Mouse (Mus musculus): Measurements from ENCODE around the gene Slc6a6. TPM values are rescaled to one million over a fixed set of nuclear protein-coding genes. Genes with fewer than 3 reads are reported as not detected.
A peak's percentile ranks its signal among the peaks of the same experiment; 100 is the strongest.

The Slc6a6 gene
- total and polyA plus RNA-seq, 2 experiments, result 34.8 to 96.5 TPM

DNA sequence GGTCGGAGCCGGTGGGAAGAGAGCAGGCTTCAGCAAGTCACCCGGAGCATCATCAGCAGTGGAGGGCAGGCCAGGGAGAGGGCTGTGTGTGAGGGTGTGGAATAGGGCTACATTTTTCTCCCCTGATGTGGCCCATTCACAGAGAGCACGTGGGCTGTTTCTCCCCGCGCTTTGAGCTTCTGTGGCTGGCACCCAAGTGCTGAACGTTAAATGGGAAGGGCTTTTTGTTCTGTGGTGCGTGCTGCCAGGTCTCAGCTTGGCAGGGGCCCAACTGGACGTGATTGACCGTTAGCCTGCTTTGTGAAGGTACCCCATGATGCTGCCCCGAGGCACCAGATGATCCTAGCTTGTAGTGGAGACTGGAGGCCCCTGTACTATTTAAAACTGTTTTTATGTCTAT is 48.3 kb downstream of the Slc6a6 start:
- peaks cover 18% of the 10 kb centered on the region for H3K36me3 ChIP-seq (ENCODE audit: control insufficient read depth, insufficient read depth, low read length)
- no peaks in the 10 kb centered on the region for H3K27me3 ChIP-seq (ENCODE audit: control insufficient read depth, insufficient read depth, low read length)
- WGBS, result 66% methylated on average over 11 of the region's 11 CpGs
- peak; percentile 48 for DNase-seq (ENCODE audit: extremely low read depth, low read depth, low spot score)
- no peak overlapping the region for H3K9ac ChIP-seq (ENCODE audit: low read depth, low read length)
- no peak overlapping the region for H3K4me3 ChIP-seq (ENCODE audit: insufficient read depth, low read depth, low read length)
- H3K79me2 ChIP-seq (ENCODE audit: control insufficient read depth, insufficient read depth, low read length), result no peaks in the 10 kb centered on the region
- TF ChIP-seq CTCF (IDR thresholded peaks at IDR 0.05; ENCODE audit: low read depth, low read length), result no peak
- no peak for TF ChIP-seq POLR2A (IDR thresholded peaks at IDR 0.05; ENCODE audit: extremely low read depth, insufficient read depth, low read length)
- H3K27ac ChIP-seq (replicated peaks; ENCODE audit: insufficient read depth, low read depth, low read length), result no peak overlapping the region
- no peaks in the 10 kb centered on the region for H3K4me1 ChIP-seq (ENCODE audit: control insufficient read depth, insufficient read depth, low read length)

DNA sequence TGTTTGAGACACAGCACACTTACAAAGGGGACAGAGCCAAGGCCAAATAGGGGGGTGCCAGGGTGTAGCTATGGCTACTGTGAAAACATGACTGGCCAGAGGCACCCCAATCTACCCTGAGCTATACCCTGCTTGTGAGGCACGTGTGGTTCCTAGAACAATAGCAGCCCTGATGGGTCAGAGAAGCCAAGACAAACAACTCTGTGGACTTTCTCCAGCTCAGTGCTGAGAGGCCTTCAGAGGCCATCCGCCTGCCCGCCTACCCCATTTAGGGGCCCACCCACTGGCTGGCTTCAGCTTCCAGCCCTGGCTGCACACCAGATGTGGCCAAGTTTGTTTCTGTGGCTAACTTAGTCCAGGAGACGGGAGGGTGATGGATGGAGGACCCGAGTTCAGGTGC is 52.6 kb downstream of the Slc6a6 start:
- H3K27ac ChIP-seq (replicated peaks; ENCODE audit: insufficient read depth, low read depth, low read length), result no peak overlapping the region

DNA sequence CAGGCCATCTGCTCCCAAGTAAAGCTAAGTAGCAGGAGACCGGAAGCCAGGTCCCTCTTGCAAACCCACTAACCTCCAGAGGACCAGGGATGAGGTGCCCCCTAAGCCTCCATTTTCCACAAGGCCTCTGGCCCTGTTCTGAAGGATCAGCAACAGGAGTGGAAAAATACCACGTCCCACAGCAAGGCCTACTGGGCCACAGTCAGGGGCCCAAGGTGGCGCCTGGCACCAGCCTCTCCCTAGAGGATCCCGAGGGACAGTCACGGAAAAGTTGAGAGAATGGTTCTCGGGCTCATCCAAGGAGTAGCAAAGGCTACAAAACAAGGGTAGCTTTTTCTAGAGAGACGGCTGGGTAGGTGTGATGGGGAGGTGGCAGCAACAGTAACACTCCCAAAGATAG is 53.6 kb downstream of the Slc6a6 start:
- no peak overlapping the region for H3K4me3 ChIP-seq (ENCODE audit: insufficient read depth, low read depth, low read length)
- no peak for DNase-seq (ENCODE audit: extremely low read depth, low read depth, low spot score)
- TF ChIP-seq POLR2A (IDR thresholded peaks at IDR 0.05; ENCODE audit: extremely low read depth, insufficient read depth, low read length), result no peak
- H3K4me1 ChIP-seq (ENCODE audit: control insufficient read depth, insufficient read depth, low read length), result no peaks in the 10 kb centered on the region
- H3K9ac ChIP-seq (ENCODE audit: low read depth, low read length), result no peak overlapping the region
- peaks cover 24% of the 10 kb centered on the region for H3K36me3 ChIP-seq (ENCODE audit: control insufficient read depth, insufficient read depth, low read length)
- 90% methylated on average over 7 of the region's 7 CpGs for WGBS
- H3K79me2 ChIP-seq (ENCODE audit: control insufficient read depth, insufficient read depth, low read length), result no peaks in the 10 kb centered on the region
- H3K27ac ChIP-seq (replicated peaks; ENCODE audit: insufficient read depth, low read depth, low read length), result no peak overlapping the region
- no peaks in the 10 kb centered on the region for H3K27me3 ChIP-seq (ENCODE audit: control insufficient read depth, insufficient read depth, low read length)

More for the DNA sequence above, 52.6 kb downstream of the Slc6a6 start:
- 33% methylated on average over 5 of the region's 5 CpGs for WGBS
- peak; percentile 75 for DNase-seq (ENCODE audit: extremely low read depth, low read depth, low spot score)
- Histone ChIP-seq H3K4me1 (ENCODE audit: control insufficient read depth, insufficient read depth, low read length) (no peaks in the 10 kb centered on the region), H3K9ac (ENCODE audit: low read depth, low read length) (no peak overlapping the region), H3K36me3 (ENCODE audit: control insufficient read depth, insufficient read depth, low read length) (peaks cover 22% of the 10 kb centered on the region), H3K79me2 (ENCODE audit: control insufficient read depth, insufficient read depth, low read length) (no peaks in the 10 kb centered on the region), H3K27me3 (ENCODE audit: control insufficient read depth, insufficient read depth, low read length) (no peaks in the 10 kb centered on the region), H3K4me3 (ENCODE audit: insufficient read depth, low read depth, low read length) (no peak overlapping the region)
- TF ChIP-seq POLR2A (IDR thresholded peaks at IDR 0.05; ENCODE audit: extremely low read depth, insufficient read depth, low read length) (no peak), CTCF (IDR thresholded peaks at IDR 0.05; ENCODE audit: low read depth, low read length) (no peak)

DNA sequence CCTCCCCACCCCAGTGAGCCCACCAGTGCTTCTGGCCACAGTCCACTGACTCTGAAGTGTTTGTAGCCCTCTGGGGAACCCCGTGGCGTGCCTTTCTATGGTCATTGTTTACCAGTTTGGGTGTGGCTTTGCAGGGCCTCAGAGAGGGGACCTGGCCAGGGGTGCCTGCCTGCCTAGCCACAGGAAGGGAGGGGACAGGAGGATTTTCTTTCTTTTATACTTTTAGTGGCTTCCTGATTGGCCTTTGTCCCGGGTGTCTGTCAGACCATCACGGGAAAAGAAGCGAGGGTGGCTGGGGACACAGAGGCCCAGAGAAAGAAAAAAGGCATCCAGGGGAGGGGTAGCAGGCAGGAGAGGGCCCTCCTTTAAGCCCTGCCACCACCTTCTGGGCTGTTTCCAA is 54.2 kb downstream of the Slc6a6 start:
- Histone ChIP-seq H3K27me3 (ENCODE audit: control insufficient read depth, insufficient read depth, low read length) (no peaks in the 10 kb centered on the region), H3K4me1 (ENCODE audit: control insufficient read depth, insufficient read depth, low read length) (no peaks in the 10 kb centered on the region), H3K4me3 (ENCODE audit: insufficient read depth, low read depth, low read length) (no peak overlapping the region), H3K27ac (replicated peaks; ENCODE audit: insufficient read depth, low read depth, low read length) (no peak overlapping the region), H3K36me3 (ENCODE audit: control insufficient read depth, insufficient read depth, low read length) (peaks cover 30% of the 10 kb centered on the region), H3K79me2 (ENCODE audit: control insufficient read depth, insufficient read depth, low read length) (no peaks in the 10 kb centered on the region), H3K9ac (ENCODE audit: low read depth, low read length) (no peak overlapping the region)
- no peak for DNase-seq (ENCODE audit: extremely low read depth, low read depth, low spot score)
- 62% methylated on average over 5 of the region's 5 CpGs for WGBS
- no peak for TF ChIP-seq CTCF (IDR thresholded peaks at IDR 0.05; ENCODE audit: low read depth, low read length)
- TF ChIP-seq POLR2A (IDR thresholded peaks at IDR 0.05; ENCODE audit: extremely low read depth, insufficient read depth, low read length), result no peak

DNA sequence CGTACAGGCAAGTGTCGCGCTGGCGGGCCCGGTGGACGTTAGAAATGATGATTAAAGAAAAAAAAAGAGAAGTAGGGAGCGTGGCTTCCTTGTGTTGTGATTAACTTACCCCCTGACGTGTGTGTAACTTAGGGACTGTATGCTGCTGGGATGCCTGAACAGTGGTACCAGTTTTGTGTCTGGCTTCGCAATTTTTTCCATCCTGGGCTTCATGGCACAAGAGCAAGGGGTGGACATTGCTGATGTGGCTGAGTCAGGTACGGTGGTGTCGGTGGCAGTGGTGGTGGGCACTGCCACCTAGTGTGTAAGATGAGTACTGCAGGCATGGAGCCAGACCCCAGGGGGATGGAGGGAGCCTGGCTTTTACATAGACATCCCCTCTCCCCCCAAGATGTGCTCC is 57.2 kb downstream of the Slc6a6 start:
- Histone ChIP-seq H3K79me2 (ENCODE audit: control insufficient read depth, insufficient read depth, low read length) (no peaks in the 10 kb centered on the region), H3K27ac (replicated peaks; ENCODE audit: insufficient read depth, low read depth, low read length) (no peak overlapping the region), H3K4me1 (ENCODE audit: control insufficient read depth, insufficient read depth, low read length) (no peaks in the 10 kb centered on the region), H3K36me3 (ENCODE audit: control insufficient read depth, insufficient read depth, low read length) (peaks cover 36% of the 10 kb centered on the region), H3K27me3 (ENCODE audit: control insufficient read depth, insufficient read depth, low read length) (no peaks in the 10 kb centered on the region), H3K4me3 (ENCODE audit: insufficient read depth, low read depth, low read length) (no peak overlapping the region), H3K9ac (ENCODE audit: low read depth, low read length) (no peak overlapping the region)
- DNase-seq (ENCODE audit: extremely low read depth, low read depth, low spot score), result no peak
- 67% methylated on average over 11 of the region's 11 CpGs for WGBS
- TF ChIP-seq POLR2A (IDR thresholded peaks at IDR 0.05; ENCODE audit: extremely low read depth, insufficient read depth, low read length), result no peak
- peak; percentile 100 for TF ChIP-seq CTCF (IDR thresholded peaks at IDR 0.05; ENCODE audit: low read depth, low read length)

DNA sequence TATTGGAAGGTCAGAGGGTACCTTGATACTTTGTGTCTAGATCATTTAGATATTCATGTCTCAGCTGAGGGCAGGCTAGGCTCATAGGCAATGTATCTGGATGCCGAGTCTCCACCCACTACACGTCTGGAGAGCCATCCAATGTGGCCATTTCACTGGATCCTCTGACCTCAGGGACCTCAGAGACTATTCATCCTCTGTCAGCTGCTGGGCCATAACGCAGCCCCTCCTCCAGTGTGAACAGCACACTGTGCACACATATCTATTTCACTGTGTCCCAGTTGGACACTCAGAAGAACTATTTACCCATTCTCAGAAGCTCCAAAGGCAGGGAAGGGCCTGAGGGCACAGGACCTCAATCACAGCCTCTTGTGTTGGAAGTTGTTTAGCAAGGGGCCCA is 58.6 kb downstream of the Slc6a6 start:
- no peak overlapping the region for H3K4me3 ChIP-seq (ENCODE audit: insufficient read depth, low read depth, low read length)
- no peak overlapping the region for H3K27ac ChIP-seq (replicated peaks; ENCODE audit: insufficient read depth, low read depth, low read length)
- no peaks in the 10 kb centered on the region for H3K79me2 ChIP-seq (ENCODE audit: control insufficient read depth, insufficient read depth, low read length)
- TF ChIP-seq CTCF (IDR thresholded peaks at IDR 0.05; ENCODE audit: low read depth, low read length), result no peak
- no peak for TF ChIP-seq POLR2A (IDR thresholded peaks at IDR 0.05; ENCODE audit: extremely low read depth, insufficient read depth, low read length)
- 71% methylated on average over 3 of the region's 3 CpGs for WGBS
- no peaks in the 10 kb centered on the region for H3K4me1 ChIP-seq (ENCODE audit: control insufficient read depth, insufficient read depth, low read length)
- no peak for DNase-seq (ENCODE audit: extremely low read depth, low read depth, low spot score)
- no peak overlapping the region for H3K9ac ChIP-seq (ENCODE audit: low read depth, low read length)
- H3K27me3 ChIP-seq (ENCODE audit: control insufficient read depth, insufficient read depth, low read length), result no peaks in the 10 kb centered on the region
- H3K36me3 ChIP-seq (ENCODE audit: control insufficient read depth, insufficient read depth, low read length), result peaks cover 49% of the 10 kb centered on the region
